Mouse (Mus musculus): ENCODE measurements around the gene Arhgap18. TPM values are rescaled to one million over a fixed set of nuclear protein-coding genes. Genes with fewer than 3 reads are reported as not detected.
A peak's percentile ranks its signal among the peaks of the same experiment; 100 is the strongest.

Arhgap18 gene
- polyA plus RNA-seq, 1 experiment from 2014 or later: 45.1 TPM

GRCm38 (mm10) chr10:26793013-26793412 lies 39.8 kb downstream of the Arhgap18 start:
- no peak overlapping the region for H3K4me2 ChIP-seq (replicated peaks; ENCODE audit: low read depth, low read length)
- H3K27me3 ChIP-seq (ENCODE audit: control insufficient read depth, insufficient read depth, low read length): no peaks in the 10 kb centered on the region
- 90% methylated on average over 8 of the region's 8 CpGs for WGBS
- H3K4me1 ChIP-seq (ENCODE audit: control insufficient read depth, insufficient read depth, low read length): no peaks in the 10 kb centered on the region
- no peaks in the 10 kb centered on the region for H3K36me3 ChIP-seq (ENCODE audit: control insufficient read depth, insufficient read depth, low read length)
- H3K27ac ChIP-seq (ENCODE audit: low read length): no peak overlapping the region
- no peaks in the 10 kb centered on the region for H3K9me3 ChIP-seq (ENCODE audit: control insufficient read depth, low read depth, low read length)
- no peak overlapping the region for H3K9ac ChIP-seq (replicated peaks; ENCODE audit: low read depth, low read length)
- ATAC-seq (ENCODE audit: insufficient number of reproducible peaks, insufficient read depth, low FRiP score, low read depth): no peak
- H3K4me3 ChIP-seq (ENCODE audit: low read depth, low read length): no peak overlapping the region

- H3K9me3 ChIP-seq (ENCODE audit: control insufficient read depth, low read depth, low read length): no peaks in the 10 kb centered on the region
- no peak overlapping the region for H3K4me3 ChIP-seq (ENCODE audit: low read depth, low read length)
- H3K9ac ChIP-seq (replicated peaks; ENCODE audit: low read depth, low read length): no peak overlapping the region
- whole genome bisulfite sequencing: 78% methylated on average over 10 of the region's 10 CpGs
- H3K27me3 ChIP-seq (ENCODE audit: control insufficient read depth, insufficient read depth, low read length): no peaks in the 10 kb centered on the region
- no peak for ATAC-seq (ENCODE audit: insufficient number of reproducible peaks, insufficient read depth, low FRiP score, low read depth)
- H3K4me1 ChIP-seq (ENCODE audit: control insufficient read depth, insufficient read depth, low read length): no peaks in the 10 kb centered on the region
- no peak overlapping the region for H3K27ac ChIP-seq (ENCODE audit: low read length)
- H3K36me3 ChIP-seq (ENCODE audit: control insufficient read depth, insufficient read depth, low read length): no peaks in the 10 kb centered on the region
- H3K4me2 ChIP-seq (replicated peaks; ENCODE audit: low read depth, low read length): no peak overlapping the region
Measured at GRCm38 (mm10) chr10:26796432-26797286, 43.4 kb downstream of the Arhgap18 start.

- H3K36me3 ChIP-seq (ENCODE audit: control insufficient read depth, insufficient read depth, low read length): no peaks in the 10 kb centered on the region
- H3K4me1 ChIP-seq (ENCODE audit: control insufficient read depth, insufficient read depth, low read length): no peaks in the 10 kb centered on the region
- WGBS: 79% methylated on average over 7 of the region's 7 CpGs
- no peaks in the 10 kb centered on the region for H3K9me3 ChIP-seq (ENCODE audit: control insufficient read depth, low read depth, low read length)
- H3K27ac ChIP-seq (ENCODE audit: low read length): no peak overlapping the region
- ATAC-seq (ENCODE audit: insufficient number of reproducible peaks, insufficient read depth, low FRiP score, low read depth): no peak
- no peak overlapping the region for H3K9ac ChIP-seq (replicated peaks; ENCODE audit: low read depth, low read length)
- no peak overlapping the region for H3K4me2 ChIP-seq (replicated peaks; ENCODE audit: low read depth, low read length)
- H3K27me3 ChIP-seq (ENCODE audit: control insufficient read depth, insufficient read depth, low read length): no peaks in the 10 kb centered on the region
- no peak overlapping the region for H3K4me3 ChIP-seq (ENCODE audit: low read depth, low read length)
Measured at GRCm38 (mm10) chr10:26797287-26797672, 44.1 kb downstream of the Arhgap18 start.

DNA sequence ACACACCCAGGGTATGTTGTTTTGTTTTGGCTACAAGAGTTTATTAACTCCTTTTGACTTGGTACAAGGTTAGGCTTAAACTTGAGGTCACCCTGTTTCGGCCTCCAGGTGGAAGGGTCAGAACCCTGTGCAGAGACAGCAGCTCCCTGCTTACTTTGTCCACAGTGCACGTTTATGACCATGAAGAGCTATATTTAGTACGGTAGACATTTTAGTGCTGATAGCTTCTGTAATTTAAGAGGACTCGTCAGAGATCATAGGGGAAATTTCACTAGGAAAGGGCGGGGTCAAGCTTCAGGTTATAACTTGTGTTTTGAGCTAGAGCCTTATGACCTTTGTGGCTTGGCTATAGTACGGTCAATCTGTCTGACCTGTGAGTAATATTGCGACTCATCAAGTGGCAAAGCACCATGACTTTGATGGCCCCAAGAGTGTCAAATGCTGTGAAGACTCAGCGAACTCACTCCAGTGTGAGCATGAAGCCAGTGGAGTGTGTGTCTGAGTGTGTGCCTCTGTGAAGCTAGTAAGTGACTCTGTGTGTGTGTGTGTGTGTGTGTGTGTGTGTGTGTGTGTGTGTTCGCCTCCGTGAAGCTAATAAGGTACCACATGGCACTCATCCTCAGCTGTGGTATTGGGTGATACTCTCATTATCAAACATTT lies 45.7 kb downstream of the Arhgap18 start:
- Histone ChIP-seq H3K27ac (ENCODE audit: low read length) (peak overlapping the region; percentile 33; the same call in 1 of the 2 replicates), H3K4me2 (replicated peaks; ENCODE audit: low read depth, low read length) (no peak overlapping the region), H3K4me3 (ENCODE audit: low read depth, low read length) (no peak overlapping the region), H3K4me1 (ENCODE audit: control insufficient read depth, insufficient read depth, low read length) (no peaks in the 10 kb centered on the region), H3K9ac (replicated peaks; ENCODE audit: low read depth, low read length) (no peak overlapping the region), H3K36me3 (ENCODE audit: control insufficient read depth, insufficient read depth, low read length) (no peaks in the 10 kb centered on the region), H3K27me3 (ENCODE audit: control insufficient read depth, insufficient read depth, low read length) (no peaks in the 10 kb centered on the region), H3K9me3 (ENCODE audit: control insufficient read depth, low read depth, low read length) (no peaks in the 10 kb centered on the region)
- ATAC-seq (ENCODE audit: insufficient number of reproducible peaks, insufficient read depth, low FRiP score, low read depth): peak; percentile 20; the same call in 1 of the 2 replicates
- WGBS: 66% methylated on average over 10 of the region's 10 CpGs

DNA sequence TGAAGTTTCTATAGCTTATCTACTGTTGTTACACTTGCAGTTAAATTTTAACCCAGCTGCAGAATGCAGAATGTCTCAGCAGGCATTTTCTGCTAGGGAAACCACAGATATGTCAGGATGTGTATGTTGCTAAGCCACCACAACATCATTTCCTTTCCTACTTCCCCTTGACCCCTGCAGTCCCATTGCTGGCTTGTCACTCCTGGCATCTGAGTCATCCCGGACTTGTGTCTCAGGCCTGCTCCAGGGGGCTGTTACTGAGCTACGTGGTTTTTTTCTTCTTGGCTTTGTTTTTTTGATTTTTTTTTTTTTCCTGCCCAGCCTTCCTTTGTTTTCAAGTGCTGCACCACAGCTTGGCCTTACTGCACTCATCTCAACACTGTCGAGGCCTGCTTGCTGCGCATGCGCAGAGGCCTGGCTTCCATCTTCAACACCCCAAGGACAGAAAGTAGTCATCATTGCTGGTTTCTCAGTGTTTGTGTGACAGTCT lies 46.4 kb downstream of the Arhgap18 start:
- Histone ChIP-seq H3K36me3 (ENCODE audit: control insufficient read depth, insufficient read depth, low read length) (no peaks in the 10 kb centered on the region), H3K27ac (ENCODE audit: low read length) (peak overlapping the region; percentile 63), H3K4me2 (replicated peaks; ENCODE audit: low read depth, low read length) (no peak overlapping the region), H3K9ac (replicated peaks; ENCODE audit: low read depth, low read length) (no peak overlapping the region), H3K9me3 (ENCODE audit: control insufficient read depth, low read depth, low read length) (no peaks in the 10 kb centered on the region), H3K4me3 (ENCODE audit: low read depth, low read length) (no peak overlapping the region), H3K4me1 (ENCODE audit: control insufficient read depth, insufficient read depth, low read length) (no peaks in the 10 kb centered on the region), H3K27me3 (ENCODE audit: control insufficient read depth, insufficient read depth, low read length) (no peaks in the 10 kb centered on the region)
- WGBS: 50% methylated on average over 5 of the region's 5 CpGs
- ATAC-seq (ENCODE audit: insufficient number of reproducible peaks, insufficient read depth, low FRiP score, low read depth): peak; percentile 75

DNA sequence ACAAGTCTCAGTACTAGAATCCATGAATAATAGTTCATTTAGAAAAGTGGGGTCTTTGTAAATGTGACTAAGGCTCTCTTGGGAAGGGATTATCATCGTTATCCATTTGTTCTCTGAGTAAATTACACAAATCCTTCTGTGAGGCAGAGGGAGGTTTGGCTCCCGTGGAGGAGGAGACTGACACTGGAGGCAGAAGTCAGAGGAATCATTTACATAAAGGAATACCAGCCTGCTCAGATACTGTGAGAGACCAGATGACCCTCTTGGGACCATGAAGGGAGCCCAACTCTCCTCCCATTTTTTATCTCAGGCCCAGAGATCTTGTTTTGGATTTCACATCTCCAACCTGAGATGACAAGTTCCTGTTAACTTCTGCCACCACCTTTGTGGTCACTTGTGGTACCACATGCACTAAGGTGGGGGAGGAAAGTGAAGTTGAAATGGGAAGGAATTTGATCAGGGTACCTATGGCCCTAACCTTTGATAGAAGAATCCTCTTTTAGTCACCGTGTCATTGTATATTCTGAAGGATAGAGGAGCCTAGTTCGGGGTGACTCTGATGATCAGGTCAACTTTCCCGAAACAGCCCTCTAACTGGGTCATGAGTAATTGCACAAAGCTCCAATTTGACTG lies 51.2 kb downstream of the Arhgap18 start:
- no peak overlapping the region for H3K4me3 ChIP-seq (ENCODE audit: low read depth, low read length)
- no peak for ATAC-seq (ENCODE audit: insufficient number of reproducible peaks, insufficient read depth, low FRiP score, low read depth)
- no peaks in the 10 kb centered on the region for H3K36me3 ChIP-seq (ENCODE audit: control insufficient read depth, insufficient read depth, low read length)
- H3K27ac ChIP-seq (ENCODE audit: low read length): no peak overlapping the region
- no peaks in the 10 kb centered on the region for H3K9me3 ChIP-seq (ENCODE audit: control insufficient read depth, low read depth, low read length)
- 60% methylated on average over 5 of the region's 5 CpGs for WGBS
- H3K9ac ChIP-seq (replicated peaks; ENCODE audit: low read depth, low read length): no peak overlapping the region
- H3K4me2 ChIP-seq (replicated peaks; ENCODE audit: low read depth, low read length): no peak overlapping the region
- H3K4me1 ChIP-seq (ENCODE audit: control insufficient read depth, insufficient read depth, low read length): no peaks in the 10 kb centered on the region
- no peaks in the 10 kb centered on the region for H3K27me3 ChIP-seq (ENCODE audit: control insufficient read depth, insufficient read depth, low read length)

DNA sequence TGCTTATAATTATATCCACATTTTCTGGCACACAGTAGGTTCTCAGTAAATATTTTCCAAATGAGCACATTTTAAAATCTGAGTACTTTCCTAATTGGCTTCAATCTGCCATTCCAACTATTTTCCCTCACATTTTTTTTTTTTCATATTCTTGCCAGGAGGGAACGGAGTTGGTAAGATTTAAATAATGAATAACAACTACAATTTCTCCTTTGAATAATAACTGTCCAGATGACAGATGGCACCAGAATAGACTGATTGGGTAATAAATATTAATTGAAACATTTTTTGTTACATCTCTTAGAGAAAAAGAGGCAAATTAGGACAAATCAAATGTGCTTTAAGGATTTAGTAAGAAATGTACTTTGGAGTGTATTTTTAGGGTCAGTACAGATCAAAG lies 51.8 kb downstream of the Arhgap18 start:
- H3K4me1 ChIP-seq (ENCODE audit: control insufficient read depth, insufficient read depth, low read length): no peaks in the 10 kb centered on the region
- H3K9me3 ChIP-seq (ENCODE audit: control insufficient read depth, low read depth, low read length): no peaks in the 10 kb centered on the region
- H3K4me2 ChIP-seq (replicated peaks; ENCODE audit: low read depth, low read length): no peak overlapping the region
- ATAC-seq (ENCODE audit: insufficient number of reproducible peaks, insufficient read depth, low FRiP score, low read depth): no peak
- H3K27me3 ChIP-seq (ENCODE audit: control insufficient read depth, insufficient read depth, low read length): no peaks in the 10 kb centered on the region
- no peak overlapping the region for H3K27ac ChIP-seq (ENCODE audit: low read length)
- no peaks in the 10 kb centered on the region for H3K36me3 ChIP-seq (ENCODE audit: control insufficient read depth, insufficient read depth, low read length)
- H3K9ac ChIP-seq (replicated peaks; ENCODE audit: low read depth, low read length): no peak overlapping the region
- no peak overlapping the region for H3K4me3 ChIP-seq (ENCODE audit: low read depth, low read length)
- 92% methylated on average over 1 of the region's 1 CpGs for WGBS

- H3K27ac ChIP-seq (ENCODE audit: low read length): no peak overlapping the region
- H3K36me3 ChIP-seq (ENCODE audit: control insufficient read depth, insufficient read depth, low read length): no peaks in the 10 kb centered on the region
- no peaks in the 10 kb centered on the region for H3K27me3 ChIP-seq (ENCODE audit: control insufficient read depth, insufficient read depth, low read length)
- no peaks in the 10 kb centered on the region for H3K4me1 ChIP-seq (ENCODE audit: control insufficient read depth, insufficient read depth, low read length)
- H3K9ac ChIP-seq (replicated peaks; ENCODE audit: low read depth, low read length): no peak overlapping the region
- ATAC-seq (ENCODE audit: insufficient number of reproducible peaks, insufficient read depth, low FRiP score, low read depth): no peak
- WGBS: 35% methylated on average over 3 of the region's 3 CpGs
- no peak overlapping the region for H3K4me2 ChIP-seq (replicated peaks; ENCODE audit: low read depth, low read length)
- H3K4me3 ChIP-seq (ENCODE audit: low read depth, low read length): no peak overlapping the region
- H3K9me3 ChIP-seq (ENCODE audit: control insufficient read depth, low read depth, low read length): no peaks in the 10 kb centered on the region
Measured at GRCm38 (mm10) chr10:26806092-26806491, 52.9 kb downstream of the Arhgap18 start.

Data from stomach, embryonic 14.5 days (tissue).